Comparison of ENCODE assay signal across 11 mouse cellular contexts in the genomic region with DNA sequence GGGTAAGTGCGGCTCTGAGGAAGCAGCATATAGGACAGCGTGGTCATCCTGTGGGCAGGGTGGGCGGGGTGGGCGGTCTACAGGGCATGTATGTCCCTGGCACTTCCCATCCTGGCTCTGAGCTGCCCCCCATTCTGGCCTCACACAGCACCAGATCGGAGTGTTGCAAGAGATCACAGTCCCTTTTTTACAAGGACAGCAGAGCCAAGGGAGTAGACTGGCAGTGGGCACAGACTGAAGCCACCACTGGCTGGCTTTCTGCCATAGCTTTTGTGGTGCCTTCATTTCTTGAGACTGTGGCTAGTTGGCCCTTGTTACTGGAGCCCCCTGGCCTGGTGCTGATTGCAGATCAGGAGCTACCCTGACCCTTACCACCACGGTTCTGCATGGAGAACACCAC. TPM values are rescaled to one million over a fixed set of nuclear protein-coding genes. Genes with fewer than 3 reads are reported as not detected.
DNase-seq lines count a peak whose midpoint lies in the region; ATAC-seq and TF ChIP-seq lines count a peak whose summit lies in the region.
"Had no signal": no experiment of that assay in that cellular context is flagged by ENCODE, and none has a peak within 500 bp of the region (broad histone marks: within the 10 kb centered on the region; RNA-seq: fewer than 3 reads in every experiment).

No protein-coding gene starts in this region.

- H3K27me3 ChIP-seq in heart, embryonic 15.5 days, result no peaks in the 10 kb centered on the region
- no peaks in the 10 kb centered on the region for H3K27me3 ChIP-seq in neural tube, embryonic 13.5 days
- H3K27me3 ChIP-seq: liver, embryonic 15.5 days had no signal

- H3K9ac ChIP-seq in heart, embryonic 15.5 days, result no peak overlapping the region
- H3K9ac ChIP-seq in neural tube, embryonic 13.5 days, result 0 out of 2 replicates have a peak overlapping the region, but pooled peaks have one; percentile 3
- H3K9ac ChIP-seq: liver, embryonic 15.5 days had no signal

- 70% methylated on average over 6 of the region's 6 CpGs for WGBS in heart, embryonic 15.5 days
- 84% methylated on average over 6 of the region's 6 CpGs for WGBS in neural tube, embryonic 13.5 days

- no peak overlapping the region for H3K4me2 ChIP-seq in heart, embryonic 15.5 days
- no peak overlapping the region for H3K4me2 ChIP-seq in neural tube, embryonic 13.5 days
- H3K4me2 ChIP-seq: liver, embryonic 15.5 days had no signal

- no peaks in the 10 kb centered on the region for H3K36me3 ChIP-seq in heart, embryonic 15.5 days
- peaks cover 5% of the 10 kb centered on the region; the same call in 1 of the 2 replicates for H3K36me3 ChIP-seq in neural tube, embryonic 13.5 days
- H3K36me3 ChIP-seq: liver, embryonic 15.5 days had no signal

- ATAC-seq in heart, embryonic 15.5 days (replicated peaks; ENCODE audit: insufficient number of reproducible peaks, insufficient read depth, low FRiP score, low read depth), result no peak
- no peak for ATAC-seq in neural tube, embryonic 13.5 days (ENCODE audit: low read depth)
- no peak for ATAC-seq in inflammation-experienced regulatory T-cells, adult 6 months

- H3K4me1 ChIP-seq in heart, embryonic 15.5 days (replicated peaks), result peaks cover 49% of the 10 kb centered on the region
- peaks cover 13% of the 10 kb centered on the region for H3K4me1 ChIP-seq in neural tube, embryonic 13.5 days (replicated peaks)

- no peaks in the 10 kb centered on the region for H3K9me3 ChIP-seq in heart, embryonic 15.5 days (replicated peaks)
- no peaks in the 10 kb centered on the region for H3K9me3 ChIP-seq in neural tube, embryonic 13.5 days
- H3K9me3 ChIP-seq: liver, embryonic 15.5 days had no signal

- no peak for DNase-seq in heart, adult 8-10 months (ENCODE audit: low spot score)
- peak; percentile 43 for DNase-seq in left cerebral cortex, postnatal 4 days
- no peak for DNase-seq in left cerebral cortex, adult 2 months (ENCODE audit: extremely low spot score in 1 of 2, low spot score in 2 of 2)
- DNase-seq in neural tube, embryonic 10.5 days (ENCODE audit: extremely low spot score, low spot score), result no peak
- DNase-seq: adrenal gland, postnatal 14 days; cerebellum, adult 9-11 months; thymus, adult 2 months had no signal

- H3K27ac ChIP-seq in heart, embryonic 15.5 days, result 0 out of 2 replicates have a peak overlapping the region, but pooled peaks have one; percentile 45
- no peak overlapping the region for H3K27ac ChIP-seq in left cerebral cortex, adult 2 months
- no peak overlapping the region for H3K27ac ChIP-seq in neural tube, embryonic 13.5 days (replicated peaks)
- H3K27ac ChIP-seq: liver, embryonic 15.5 days had no signal

- TF ChIP-seq CTCF in left cerebral cortex, adult 2 months (IDR thresholded peaks at IDR 0.05), result no peak

- intact Hi-C loops in left cerebral cortex, postnatal 4 days (cut with DNase I), result no loop called here
- intact Hi-C loops in left cerebral cortex, adult 2 months (cut with DNase I), result no loop called here

- H3K4me3 ChIP-seq in heart, embryonic 15.5 days, result no peak overlapping the region
- H3K4me3 ChIP-seq in left cerebral cortex, adult 2 months, result no peak overlapping the region
- no peak overlapping the region for H3K4me3 ChIP-seq in neural tube, embryonic 13.5 days
- H3K4me3 ChIP-seq: liver, embryonic 15.5 days had no signal

RNA-seq across cellular contexts. Expression of gene Bfsp2, which starts 6.0 kb away (rescaled TPM):
- 0.46 and 0.97 TPM in 2 replicates for polyA plus RNA-seq in heart, embryonic 15.5 days (2015; fragmentation: Nextera tagmentation; extraction: Ambion mirVana)
- total RNA-seq in heart, adult 8-10 months (2022), result 1 to 10 TPM in 1 of 4 experiments, under 1 TPM in 3; 0.72 to 1.3 (median 0.74) TPM
- total RNA-seq in left cerebral cortex, postnatal 4 days (2021), result 1 to 10 TPM in 1 of 2 experiments, under 1 TPM in 1; 0.77 to 1.5 TPM
- total RNA-seq in left cerebral cortex, adult 2 months (2021), result 1 to 10 TPM; 2.6 to 3.7 TPM
- polyA plus RNA-seq in neural tube, embryonic 13.5 days (2015; fragmentation: Nextera tagmentation; extraction: Ambion mirVana), result 1.2 and 1.5 TPM in 2 replicates
- under 1 TPM in 1 of 3 experiments, not detected in 2; 0.88 TPM for polyA plus RNA-seq in inflammation-experienced regulatory T-cells, adult 6 months (2017; shearing (Covaris generic))
- total RNA-seq: adrenal gland, postnatal 14 days had no signal
